Mouse (Mus musculus): ENCODE data around the gene Lrp2bp.

GRCm38 (mm10) chr8:46039666-46040065 lies 40.6 kb downstream of the Lrp2bp start:
- TF ChIP-seq CTCF (IDR thresholded peaks at IDR 0.05; ENCODE audit: extremely low read depth, insufficient read depth, low read length) (no peak), POLR2A (IDR thresholded peaks at IDR 0.05; ENCODE audit: extremely low read depth, insufficient read depth, low read length) (no peak)
